ENCODE assay signal across 8 mouse cellular contexts in genomic region chr2:158379354-158380078, GRCm38 (mm10). TPM values are rescaled to one million over a fixed set of nuclear protein-coding genes. Genes with fewer than 3 reads are reported as not detected.
DNase-seq lines count a peak whose midpoint lies in the region; ATAC-seq and TF ChIP-seq lines count a peak whose summit lies in the region.

No protein-coding gene starts in this region.

- DNase-seq in ES-E14 (ENCODE audit: low read depth, low spot score), result peak; percentile 90
- peak; percentile 39 to 65 for DNase-seq in cerebellum, postnatal 25 days
- DNase-seq in heart, postnatal 10 days, result peak; percentile 53 to 75
- DNase-seq in kidney, postnatal 25 days, result peak; percentile 78 to 86
- DNase-seq in lung, embryonic 14.5 days, result peak; percentile 96
- no peak for DNase-seq in urinary bladder, postnatal 4 days (ENCODE audit: low spot score in 2 of 2)

- no peaks in the 10 kb centered on the region for H3K79me3 ChIP-seq in C2C12 (ENCODE audit: low read depth)

- no peak overlapping the region for H3K27ac ChIP-seq in ES-E14 (ENCODE audit: insufficient read depth, low read depth, low read length, poor library complexity, severe bottlenecking)
- H3K27ac ChIP-seq in lung, embryonic 14.5 days (ENCODE audit: low read depth), result no peak overlapping the region
- H3K27ac ChIP-seq in olfactory bulb, adult 2 months (ENCODE audit: insufficient read depth, low read depth, low read length), result 0 out of 2 replicates have a peak overlapping the region, but pooled peaks have one; percentile 31

- H3K4me1 ChIP-seq in ES-E14 (ENCODE audit: control insufficient read depth in 2 of 2, insufficient read depth in 2 of 2, low read length in 2 of 2, poor library complexity in 1 of 2), result peaks cover 0 to 5% of the 10 kb centered on the region in 2 experiments; a peak in 1 of 4 replicates
- 0 out of 2 replicates have a peak, but pooled peaks cover 5% of the 10 kb centered on the region for H3K4me1 ChIP-seq in lung, embryonic 14.5 days (ENCODE audit: insufficient read depth)
- peaks cover 16% of the 10 kb centered on the region for H3K4me1 ChIP-seq in olfactory bulb, adult 2 months (ENCODE audit: control insufficient read depth, insufficient read depth, low read length)

- H3K36me3 ChIP-seq in C2C12 (ENCODE audit: control insufficient read depth, insufficient read depth), result no peaks in the 10 kb centered on the region
- peaks cover 14% of the 10 kb centered on the region; the same call in 1 of the 2 replicates for H3K36me3 ChIP-seq in ES-E14 (ENCODE audit: control insufficient read depth, insufficient read depth, low read length, poor library complexity, severe bottlenecking)
- no peaks in the 10 kb centered on the region for H3K36me3 ChIP-seq in lung, embryonic 14.5 days (ENCODE audit: insufficient read depth)

- TF ChIP-seq CTCF in C2C12 (IDR thresholded peaks at IDR 0.05; ENCODE audit: control insufficient read depth, insufficient read depth, insufficient read length), result peak; percentile 85
- TF ChIP-seq CTCF in lung, embryonic 14.5 days (IDR thresholded peaks at IDR 0.05; ENCODE audit: low read depth), result peak; percentile 97
- TF ChIP-seq CTCF in olfactory bulb, adult 2 months (IDR thresholded peaks at IDR 0.05; ENCODE audit: insufficient read depth, low read depth, low read length), result peak; percentile 50; the same call in 1 of the 2 replicates

- WGBS in lung, embryonic 14.5 days, result 40% methylated on average over 13 of the region's 13 CpGs
- WGBS in olfactory bulb, adult 2 months, result 31% methylated on average over 13 of the region's 13 CpGs

- TF ChIP-seq POLR2A in olfactory bulb, adult 2 months (IDR thresholded peaks at IDR 0.05; ENCODE audit: insufficient read depth, low read depth, low read length), result no peak

- no peaks in the 10 kb centered on the region for H3K9me3 ChIP-seq in ES-E14 (ENCODE audit: control insufficient read depth, insufficient read depth, low read depth, low read length)
- no peaks in the 10 kb centered on the region for H3K9me3 ChIP-seq in lung, embryonic 14.5 days (ENCODE audit: low read depth, low read length)

- H3K79me2 ChIP-seq in C2C12 (ENCODE audit: control insufficient read depth, insufficient read depth), result no peaks in the 10 kb centered on the region

- intact Hi-C loops in heart, postnatal 10 days (cut with DNase I), result loop anchor here (1.0 kb wide), 1 partner anchor 22 kb away; no protein-coding TSS in a partner anchor

- in situ Hi-C loops in ES-E14 (cut with MboI; ENCODE audit: low sequenced_read_pairs in 2 of 2, unreplicated experiment in 2 of 2), result no loop called here

- H3K9ac ChIP-seq in ES-E14 (ENCODE audit: insufficient read depth, low read depth, low read length, poor library complexity, severe bottlenecking), result no peak overlapping the region
- H3K9ac ChIP-seq in lung, embryonic 14.5 days, result no peak overlapping the region

- no peak overlapping the region for H3ac ChIP-seq in C2C12 (ENCODE audit: control insufficient read depth, insufficient read length, low read depth)

- H3K27me3 ChIP-seq in C2C12 (ENCODE audit: control insufficient read depth, insufficient read depth, insufficient read length), result peaks cover 33% of the 10 kb centered on the region
- H3K27me3 ChIP-seq in lung, embryonic 14.5 days (ENCODE audit: insufficient read depth, low read length), result peaks cover 27% of the 10 kb centered on the region

- no peak overlapping the region for H3K4me3 ChIP-seq in C2C12 (ENCODE audit: insufficient read depth, poor library complexity, severe bottlenecking)
- H3K4me3 ChIP-seq in ES-E14 (ENCODE audit: insufficient read depth in 1 of 2, low read depth in 1 of 2, low read length in 2 of 2, poor library complexity in 1 of 2, severe bottlenecking in 1 of 2), result no peak overlapping the region
- H3K4me3 ChIP-seq in lung, embryonic 14.5 days (ENCODE audit: low read depth, low read length), result no peak overlapping the region
- H3K4me3 ChIP-seq in olfactory bulb, adult 2 months (ENCODE audit: insufficient read depth, low read depth, low read length), result 0 out of 2 replicates have a peak overlapping the region, but pooled peaks have one; percentile 5

- no peak overlapping the region for H3K4me2 ChIP-seq in lung, embryonic 14.5 days

- peak; percentile 63; the same call in 1 of the 2 replicates for ATAC-seq in lung, embryonic 14.5 days (ENCODE audit: insufficient read depth)

TF ChIP-seq in C2C12, 6 proteins besides CTCF, POLR2A, EP300 and RAD21:
- TF ChIP-seq CEBPB (IDR thresholded peaks at IDR 0.05; ENCODE audit: low read depth), result no peak
- no peak for TF ChIP-seq USF1 (IDR thresholded peaks at IDR 0.05; ENCODE audit: low read depth)
- no peak for TF ChIP-seq MAX (IDR thresholded peaks at IDR 0.05)
- TF ChIP-seq FOSL1 (IDR thresholded peaks at IDR 0.05; ENCODE audit: insufficient read depth, low read length, poor library complexity, severe bottlenecking), result no peak
- no peak for TF ChIP-seq MYOG (IDR thresholded peaks at IDR 0.05; ENCODE audit: control insufficient read depth, extremely low read depth, insufficient read length)
- no peak for TF ChIP-seq MYOD1 (IDR thresholded peaks at IDR 0.05; ENCODE audit: control insufficient read depth, insufficient read length, low read depth)

TF ChIP-seq in ES-E14, 5 proteins besides CTCF, POLR2A, EP300 and RAD21:
- 0 out of 2 replicates have a peak, but pooled peaks have one; percentile 28 for TF ChIP-seq MAFK (IDR thresholded peaks at IDR 0.05; ENCODE audit: insufficient read depth, low read depth, low read length)
- TF ChIP-seq ZC3H11A (IDR thresholded peaks at IDR 0.05; ENCODE audit: borderline replicate concordance, low read depth, low read length), result peak; percentile 57; the same call in 1 of the 2 replicates
- TF ChIP-seq ZNF384 (IDR thresholded peaks at IDR 0.05; ENCODE audit: low read depth, low read length), result peak; percentile 64; the same call in 1 of the 2 replicates
- TF ChIP-seq HCFC1 (IDR thresholded peaks at IDR 0.05; ENCODE audit: borderline replicate concordance, insufficient read depth, low read length), result 0 out of 2 replicates have a peak, but pooled peaks have one; percentile 47
- TF ChIP-seq CHD2 (IDR thresholded peaks at IDR 0.05; ENCODE audit: low read depth, low read length), result no peak

RNA-seq across cellular contexts. Expression of gene Snhg11, which starts 4.1 kb away (rescaled TPM):
- polyA plus RNA-seq in C2C12 (2012; fragmentation: generic; extraction: Trizol), result not detected
- 15.9 and 25.2 TPM in 2 replicates for total RNA-seq in ES-E14 (2012; rRNA removed)
- under 1 TPM in 1 of 2 experiments, not detected in 1; 0.24 TPM for total RNA-seq in heart, postnatal 10 days (2021)
- 0.96 and 1.7 TPM in 2 replicates for polyA plus RNA-seq in lung, embryonic 14.5 days (2014; fragmentation: Nextera tagmentation; extraction: Ambion mirVana)
- 293 and 768 TPM in 2 replicates for polyA plus RNA-seq in olfactory bulb, adult 2 months (2012; ENCODE audit: insufficient read depth, insufficient read length, low replicate concordance, missing spikeins)

RNA-seq across cellular contexts. Expression of gene Ralgapb, which starts 30.1 kb away (rescaled TPM):
- polyA plus RNA-seq in C2C12 (2012; fragmentation: generic; extraction: Trizol), result 8.4 TPM
- 20.3 and 23.0 TPM in 2 replicates for total RNA-seq in ES-E14 (2012; rRNA removed)
- 10 to 100 TPM; 30.5 to 33.3 TPM for total RNA-seq in heart, postnatal 10 days (2021)
- polyA plus RNA-seq in lung, embryonic 14.5 days (2014; fragmentation: Nextera tagmentation; extraction: Ambion mirVana), result 19.7 and 22.1 TPM in 2 replicates
- polyA plus RNA-seq in olfactory bulb, adult 2 months (2012; ENCODE audit: insufficient read depth, insufficient read length, low replicate concordance, missing spikeins), result not detected in 2 replicates

Comparison
In these comparisons a context has a peak if more than half of its experiments do, and no peak if none do; other contexts are left out.
1. DNase-seq: peak in ES-E14 (single experiment), cerebellum, postnatal 25 days (2 of 2), heart, postnatal 10 days (2 of 2), kidney, postnatal 25 days (2 of 2) and lung, embryonic 14.5 days (single experiment); none in urinary bladder, postnatal 4 days (0 of 2).
2. RNA of gene Snhg11, which starts 4.1 kb away (polyA plus RNA-seq): 293 to 768 TPM in olfactory bulb, adult 2 months; 0.96 to 1.7 TPM in lung, embryonic 14.5 days and not detected in C2C12 (single experiment); every median in the first group is over 100 times any median in the second.
3. Peak in every context shown above with its lines, with median percentiles within 50 percentile points of each other: CTCF ChIP-seq.